Mouse (Mus musculus) left cerebral cortex, adult 8-10 months (tissue): ENCODE data around the gene Rmi2. TPM values are rescaled to one million over a fixed set of nuclear protein-coding genes. Genes with fewer than 3 reads are reported as not detected.
"Not testable (repeated sequence)": the region's sequence is repeated elsewhere in the genome, so short reads cannot be mapped to it uniquely, and the experiment has no call there.

ENCODE experiments used
- DNase-seq, 2 experiments: peaks; one replicate each; pipeline ENCODE4 v3.0.0; 2022; ENCODE audit warnings: low spot score in 2 of 2
- total RNA-seq, 4 experiments: library from RNA; stranded (reverse); gene quantifications; 2 replicates each; pipeline ENCODE4 v1.2.4; 2022

Gene Rmi2
- total RNA-seq, 4 experiments from 2014 or later: 0.14 to 0.57 (median 0.17) TPM

GRCm38 (mm10) chr16:10827269-10827668 lies 7.6 kb upstream of the Rmi2 start:
- DNase-seq: no peak

GRCm38 (mm10) chr16:10827766-10828460 lies 6.9 kb upstream of the Rmi2 start:
- no peak for DNase-seq

- no peak for DNase-seq
These were observed 6.4 kb upstream of the Rmi2 start for GRCm38 (mm10) chr16:10828461-10828805.

GRCm38 (mm10) chr16:10834542-10834910 lies 333 bp upstream of the Rmi2 start:
- DNase-seq: no peak

- no peak for DNase-seq
These were observed 1.5 kb downstream of the Rmi2 start for GRCm38 (mm10) chr16:10836388-10836787.

GRCm38 (mm10) chr16:10837250-10837649 lies 2.4 kb downstream of the Rmi2 start:
- no peak for DNase-seq

- DNase-seq: no peak
These were observed 3.0 kb downstream of the Rmi2 start for GRCm38 (mm10) chr16:10837903-10838302.

- no peak for DNase-seq
These were observed 3.8 kb downstream of the Rmi2 start for GRCm38 (mm10) chr16:10838487-10839245.

- no peak for DNase-seq
These were observed 5.2 kb downstream of the Rmi2 start for GRCm38 (mm10) chr16:10840018-10840417.

- no peak for DNase-seq
These were observed 7.5 kb downstream of the Rmi2 start for GRCm38 (mm10) chr16:10842282-10842855.

GRCm38 (mm10) chr16:10843486-10844318 lies 8.8 kb downstream of the Rmi2 start:
- DNase-seq: no peak

- DNase-seq: no peak
These were observed 9.4 kb downstream of the Rmi2 start for GRCm38 (mm10) chr16:10844319-10844670.

- DNase-seq: no peak
These were observed 11.1 kb downstream of the Rmi2 start for GRCm38 (mm10) chr16:10845952-10846351.

GRCm38 (mm10) chr16:10846503-10846902 lies 11.6 kb downstream of the Rmi2 start:
- peak; percentile 20 to 35 for DNase-seq

- DNase-seq: peak in 1 of 2 experiments; percentile 18
These were observed 15.4 kb downstream of the Rmi2 start for GRCm38 (mm10) chr16:10849965-10850861.

- DNase-seq: no peak
These were observed 16.0 kb downstream of the Rmi2 start for GRCm38 (mm10) chr16:10850905-10851304.

GRCm38 (mm10) chr16:10852216-10852615 lies 17.4 kb downstream of the Rmi2 start:
- DNase-seq: not testable (repeated sequence)

GRCm38 (mm10) chr16:10859726-10860245 lies 24.9 kb downstream of the Rmi2 start:
- no peak for DNase-seq

GRCm38 (mm10) chr16:10861408-10861807 lies 26.5 kb downstream of the Rmi2 start:
- no peak for DNase-seq

GRCm38 (mm10) chr16:10864833-10865591 lies 30.2 kb downstream of the Rmi2 start:
- DNase-seq: no peak
